Mouse (Mus musculus): Measurements from ENCODE around the gene Gpr146. TPM values are rescaled to one million over a fixed set of nuclear protein-coding genes. Genes with fewer than 3 reads are reported as not detected.

The Gpr146 gene
- polyA plus RNA-seq, 1 experiment = 11.7 TPM

- peaks cover 7% of the 10 kb centered on the region for H3K36me3 ChIP-seq (ENCODE audit: control insufficient read depth, insufficient read depth)
These were observed 38.6 kb upstream of the Gpr146 start for GRCm38 (mm10) chr5:139338891-139339290.

GRCm38 (mm10) chr5:139344021-139344686 lies 33.3 kb upstream of the Gpr146 start:
- peak overlapping the region; percentile 70 for H3ac ChIP-seq (ENCODE audit: control insufficient read depth, insufficient read length)

More at GRCm38 (mm10) chr5:139338891-139339290, 38.6 kb upstream of the Gpr146 start:
- H3K4me3 ChIP-seq = no peak overlapping the region
- peaks cover 9% of the 10 kb centered on the region for H3K79me2 ChIP-seq (ENCODE audit: control insufficient read depth, insufficient read depth)
- no peak overlapping the region for H3ac ChIP-seq (ENCODE audit: control insufficient read depth, insufficient read length)
- no peaks in the 10 kb centered on the region for H3K27me3 ChIP-seq (ENCODE audit: control insufficient read depth, insufficient read depth, insufficient read length)
- no peak for TF ChIP-seq CEBPB (IDR thresholded peaks at IDR 0.05; ENCODE audit: insufficient read depth, poor library complexity, severe bottlenecking)
- TF ChIP-seq MYOD1 (IDR thresholded peaks at IDR 0.05; ENCODE audit: control insufficient read depth in 1 of 3, insufficient read length in 2 of 3, low read depth in 2 of 3) = no peak
- TF ChIP-seq MYOG (IDR thresholded peaks at IDR 0.05; ENCODE audit: control insufficient read depth in 1 of 3, insufficient read depth in 1 of 3, insufficient read length in 2 of 3, low read depth in 2 of 3) = no peak
- no peak for TF ChIP-seq TCF3 (IDR thresholded peaks at IDR 0.05; ENCODE audit: insufficient read length, low read depth)
- no peak for TF ChIP-seq SRF (IDR thresholded peaks at IDR 0.05; ENCODE audit: control insufficient read depth, insufficient read length, low read depth)
- no peak for TF ChIP-seq E2F4 (IDR thresholded peaks at IDR 0.05; ENCODE audit: insufficient read depth)
- TF ChIP-seq POLR2A (IDR thresholded peaks at IDR 0.05; ENCODE audit: insufficient read length, low read depth) = no peak
- no peak for TF ChIP-seq TCF12 (IDR thresholded peaks at IDR 0.05; ENCODE audit: insufficient read depth, poor library complexity, severe bottlenecking)
- no peak for TF ChIP-seq REST (IDR thresholded peaks at IDR 0.05; ENCODE audit: insufficient read depth, insufficient read length)
- TF ChIP-seq POLR2AphosphoS2 (IDR thresholded peaks at IDR 0.05; ENCODE audit: insufficient read length, low read depth) = no peak
- no peak for TF ChIP-seq USF1 (IDR thresholded peaks at IDR 0.05; ENCODE audit: low read depth)
- no peak for TF ChIP-seq MAX (IDR thresholded peaks at IDR 0.05; ENCODE audit: low read depth)
- no peak overlapping the region for H3K4me2 ChIP-seq (ENCODE audit: low read depth)

GRCm38 (mm10) chr5:139344687-139345363 lies 32.7 kb upstream of the Gpr146 start:
- Histone ChIP-seq H3K27me3 (ENCODE audit: control insufficient read depth, insufficient read depth, insufficient read length) (no peaks in the 10 kb centered on the region), H3K79me2 (ENCODE audit: control insufficient read depth, insufficient read depth) (peaks cover 19% of the 10 kb centered on the region), H3ac (ENCODE audit: control insufficient read depth, insufficient read length) (peak overlapping the region; percentile 70), H3K36me3 (ENCODE audit: control insufficient read depth, insufficient read depth) (peaks cover 7% of the 10 kb centered on the region), H3K4me3 (peak overlapping the region; percentile 83), H3K4me2 (ENCODE audit: low read depth) (peak overlapping the region; percentile 90)
- TF ChIP-seq MAX (IDR thresholded peaks at IDR 0.05; ENCODE audit: low read depth) = no peak
- peak in 1 of 3 experiments; percentile 25 for TF ChIP-seq MYOD1 (IDR thresholded peaks at IDR 0.05; ENCODE audit: control insufficient read depth in 1 of 3, insufficient read length in 2 of 3, low read depth in 2 of 3)
- no peak for TF ChIP-seq E2F4 (IDR thresholded peaks at IDR 0.05; ENCODE audit: insufficient read depth)
- TF ChIP-seq POLR2AphosphoS2 (IDR thresholded peaks at IDR 0.05; ENCODE audit: insufficient read length, low read depth) = peak; percentile 82
- TF ChIP-seq TCF3 (IDR thresholded peaks at IDR 0.05; ENCODE audit: insufficient read length, low read depth) = no peak
- TF ChIP-seq SRF (IDR thresholded peaks at IDR 0.05; ENCODE audit: control insufficient read depth, insufficient read length, low read depth) = peak; percentile 91
- peak in 1 of 3 experiments; percentile 51 for TF ChIP-seq MYOG (IDR thresholded peaks at IDR 0.05; ENCODE audit: control insufficient read depth in 1 of 3, insufficient read depth in 1 of 3, insufficient read length in 2 of 3, low read depth in 2 of 3)
- TF ChIP-seq TCF12 (IDR thresholded peaks at IDR 0.05; ENCODE audit: insufficient read depth, poor library complexity, severe bottlenecking) = no peak
- peak; percentile 86 for TF ChIP-seq CEBPB (IDR thresholded peaks at IDR 0.05; ENCODE audit: insufficient read depth, poor library complexity, severe bottlenecking)
- peak; percentile 92 for TF ChIP-seq POLR2A (IDR thresholded peaks at IDR 0.05; ENCODE audit: insufficient read length, low read depth)
- TF ChIP-seq USF1 (IDR thresholded peaks at IDR 0.05; ENCODE audit: low read depth) = no peak
- no peak for TF ChIP-seq REST (IDR thresholded peaks at IDR 0.05; ENCODE audit: insufficient read depth, insufficient read length)

More at GRCm38 (mm10) chr5:139344021-139344686, 33.3 kb upstream of the Gpr146 start:
- TF ChIP-seq REST (IDR thresholded peaks at IDR 0.05; ENCODE audit: insufficient read depth, insufficient read length) (no peak), USF1 (IDR thresholded peaks at IDR 0.05; ENCODE audit: low read depth) (no peak), POLR2AphosphoS2 (IDR thresholded peaks at IDR 0.05; ENCODE audit: insufficient read length, low read depth) (no peak), MAX (IDR thresholded peaks at IDR 0.05; ENCODE audit: low read depth) (no peak), POLR2A (IDR thresholded peaks at IDR 0.05; ENCODE audit: insufficient read length, low read depth) (no peak)
- H3K27me3 ChIP-seq (ENCODE audit: control insufficient read depth, insufficient read depth, insufficient read length) = no peaks in the 10 kb centered on the region
- H3K79me2 ChIP-seq (ENCODE audit: control insufficient read depth, insufficient read depth) = peaks cover 19% of the 10 kb centered on the region
- H3K4me2 ChIP-seq (ENCODE audit: low read depth) = peak overlapping the region; percentile 90
- H3K36me3 ChIP-seq (ENCODE audit: control insufficient read depth, insufficient read depth) = peaks cover 7% of the 10 kb centered on the region
- peak overlapping the region; percentile 83 for H3K4me3 ChIP-seq

DNA sequence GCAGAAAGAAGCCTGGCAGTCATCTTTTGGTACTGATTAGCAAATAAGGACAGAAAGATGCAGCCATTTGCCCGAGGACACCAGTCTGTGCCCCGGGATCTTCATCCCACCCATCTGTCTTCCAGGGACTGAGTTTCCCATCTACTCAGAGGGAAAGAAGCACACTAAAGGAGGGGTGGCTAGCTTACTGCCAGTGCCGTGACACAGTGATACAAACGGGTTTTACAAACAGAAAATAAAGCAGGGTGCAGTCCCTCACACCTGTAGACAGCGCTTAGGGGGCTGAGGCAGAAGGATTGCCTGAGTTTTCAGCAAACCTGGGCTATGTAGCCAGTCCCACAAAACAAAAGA lies 32.2 kb upstream of the Gpr146 start:
- TF ChIP-seq TCF12 (IDR thresholded peaks at IDR 0.05; ENCODE audit: insufficient read depth, poor library complexity, severe bottlenecking) = no peak
- no peak for TF ChIP-seq MAX (IDR thresholded peaks at IDR 0.05; ENCODE audit: low read depth)
- Histone ChIP-seq H3K36me3 (ENCODE audit: control insufficient read depth, insufficient read depth) (peaks cover 7% of the 10 kb centered on the region), H3K27me3 (ENCODE audit: control insufficient read depth, insufficient read depth, insufficient read length) (peaks cover 4% of the 10 kb centered on the region), H3K4me3 (peak overlapping the region; percentile 83), H3K4me2 (ENCODE audit: low read depth) (peak overlapping the region; percentile 87), H3K79me2 (ENCODE audit: control insufficient read depth, insufficient read depth) (peaks cover 19% of the 10 kb centered on the region), H3ac (ENCODE audit: control insufficient read depth, insufficient read length) (peak overlapping the region; percentile 70)

GRCm38 (mm10) chr5:139347225-139347624 lies 30.3 kb upstream of the Gpr146 start:
- Histone ChIP-seq H3K79me2 (ENCODE audit: control insufficient read depth, insufficient read depth) (peaks cover 19% of the 10 kb centered on the region), H3K36me3 (ENCODE audit: control insufficient read depth, insufficient read depth) (peaks cover 6% of the 10 kb centered on the region), H3K4me2 (ENCODE audit: low read depth) (no peak overlapping the region), H3ac (ENCODE audit: control insufficient read depth, insufficient read length) (no peak overlapping the region), H3K27me3 (ENCODE audit: control insufficient read depth, insufficient read depth, insufficient read length) (peaks cover 23% of the 10 kb centered on the region), H3K4me3 (no peak overlapping the region)
- no peak for TF ChIP-seq USF1 (IDR thresholded peaks at IDR 0.05; ENCODE audit: low read depth)
- no peak for TF ChIP-seq SRF (IDR thresholded peaks at IDR 0.05; ENCODE audit: control insufficient read depth, insufficient read length, low read depth)
- no peak for TF ChIP-seq REST (IDR thresholded peaks at IDR 0.05; ENCODE audit: insufficient read depth, insufficient read length)
- TF ChIP-seq MYOD1 (IDR thresholded peaks at IDR 0.05; ENCODE audit: control insufficient read depth in 1 of 3, insufficient read length in 2 of 3, low read depth in 2 of 3) = no peak
- TF ChIP-seq E2F4 (IDR thresholded peaks at IDR 0.05; ENCODE audit: insufficient read depth) = no peak
- no peak for TF ChIP-seq MAX (IDR thresholded peaks at IDR 0.05; ENCODE audit: low read depth)
